ENCODE assay signal across 1 mouse cellular context in the genomic region with DNA sequence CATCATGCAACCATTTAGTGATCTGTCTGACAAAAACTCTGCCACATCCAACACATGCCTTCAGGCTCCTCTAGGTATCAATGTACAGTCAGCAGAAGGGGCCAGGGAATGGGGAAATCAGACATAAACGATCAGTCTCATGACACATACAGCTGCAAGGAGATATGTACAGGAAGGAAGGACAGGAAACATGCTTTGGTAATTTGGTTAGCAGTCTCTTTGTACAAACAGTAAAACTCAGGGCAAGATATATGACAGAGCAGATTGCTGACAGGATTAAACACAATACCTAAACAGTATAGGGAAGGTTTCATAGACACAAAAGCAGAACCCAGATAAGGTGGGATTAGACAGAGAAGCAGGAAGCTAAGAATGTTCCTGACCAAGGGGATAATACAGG.
TF ChIP-seq lines count a peak whose summit lies in the region.

No protein-coding gene starts in this region.

TF ChIP-seq in MEL, 35 proteins besides CTCF, POLR2A, EP300 and RAD21 (continued from another document):
- peak; percentile 93 for TF ChIP-seq MYC (IDR thresholded peaks at IDR 0.05; ENCODE audit: low read depth, low read length)
- TF ChIP-seq MAZ (IDR thresholded peaks at IDR 0.05; ENCODE audit: low read depth, low read length), result no peak
- TF ChIP-seq TCF12 (IDR thresholded peaks at IDR 0.05; ENCODE audit: low read depth, low read length), result peak; percentile 87
- TF ChIP-seq UBTF (IDR thresholded peaks at IDR 0.05; ENCODE audit: borderline replicate concordance, insufficient read depth, low read depth, low read length), result no peak
- TF ChIP-seq ZKSCAN1 (IDR thresholded peaks at IDR 0.05; ENCODE audit: low read depth, low read length), result no peak; the same call in 1 of the 2 replicates
- TF ChIP-seq MYB (IDR thresholded peaks at IDR 0.05; ENCODE audit: low read depth, low read length), result peak; percentile 52; the same call in 1 of the 2 replicates
- no peak for TF ChIP-seq POLR2AphosphoS5 (IDR thresholded peaks at IDR 0.05; ENCODE audit: borderline replicate concordance, low read depth, low read length)
- peak; percentile 26; the same call in 1 of the 2 replicates for TF ChIP-seq MEF2A (IDR thresholded peaks at IDR 0.05; ENCODE audit: extremely low read depth, insufficient replicate concordance, low read depth, low read length, poor library complexity, severe bottlenecking)
